Mouse (Mus musculus): Measurements from ENCODE around the gene Car6. TPM values are rescaled to one million over a fixed set of nuclear protein-coding genes. Genes with fewer than 3 reads are reported as not detected.
A peak's percentile ranks its signal among the peaks of the same experiment; 100 is the strongest.

The Car6 gene
- polyA plus RNA-seq, 1 experiment: 0.19 TPM

DNA sequence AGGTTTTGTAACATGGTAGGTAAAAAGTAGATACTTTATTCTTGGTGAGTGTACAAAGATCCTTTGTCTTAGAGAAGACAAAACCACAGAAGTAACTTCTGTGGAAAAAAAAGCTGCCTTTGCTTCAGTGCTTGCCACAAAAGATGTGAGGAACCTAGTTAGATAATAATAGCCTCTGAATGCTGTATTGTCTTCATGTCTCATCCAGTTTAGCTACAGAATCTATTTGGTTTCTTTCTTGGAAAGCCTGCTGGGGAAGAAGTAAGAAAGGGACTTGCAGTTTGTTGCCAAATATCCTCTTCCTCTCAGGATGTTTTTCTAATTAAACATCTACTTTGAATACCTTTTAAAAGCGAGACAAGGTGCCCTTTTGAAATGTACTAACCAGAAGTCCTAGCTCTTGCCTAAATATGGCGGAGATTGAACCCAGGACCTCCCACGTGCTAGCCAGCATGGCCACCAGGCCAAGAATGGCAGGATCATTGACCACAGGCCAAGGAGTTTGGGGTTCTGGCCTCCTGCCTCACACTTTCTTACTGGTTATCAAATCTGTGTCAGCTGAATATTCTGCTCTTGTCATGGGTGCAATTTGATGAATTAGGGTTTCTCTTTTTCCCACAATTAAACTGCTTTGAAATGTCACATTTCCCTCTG lies 37.4 kb upstream of the Car6 start:
- Histone ChIP-seq H3K36me3 (ENCODE audit: control insufficient read depth, insufficient read depth) (peaks cover 53% of the 10 kb centered on the region), H3K79me2 (ENCODE audit: control insufficient read depth, insufficient read depth) (peaks cover 71% of the 10 kb centered on the region), H3ac (ENCODE audit: control insufficient read depth, insufficient read length, low read depth) (peak overlapping the region; percentile 94), H3K27me3 (ENCODE audit: control insufficient read depth, insufficient read depth, insufficient read length) (no peaks in the 10 kb centered on the region), H3K79me3 (ENCODE audit: low read depth) (peaks cover 59% of the 10 kb centered on the region), H3K4me3 (ENCODE audit: insufficient read depth, poor library complexity, severe bottlenecking) (peak overlapping the region; percentile 97)
- TF ChIP-seq MYOD1 (IDR thresholded peaks at IDR 0.05; ENCODE audit: control insufficient read depth, insufficient read length, low read depth): no peak
- peak; percentile 99 for TF ChIP-seq MAX (IDR thresholded peaks at IDR 0.05)
- peak; percentile 6 for TF ChIP-seq USF1 (IDR thresholded peaks at IDR 0.05; ENCODE audit: low read depth)

DNA sequence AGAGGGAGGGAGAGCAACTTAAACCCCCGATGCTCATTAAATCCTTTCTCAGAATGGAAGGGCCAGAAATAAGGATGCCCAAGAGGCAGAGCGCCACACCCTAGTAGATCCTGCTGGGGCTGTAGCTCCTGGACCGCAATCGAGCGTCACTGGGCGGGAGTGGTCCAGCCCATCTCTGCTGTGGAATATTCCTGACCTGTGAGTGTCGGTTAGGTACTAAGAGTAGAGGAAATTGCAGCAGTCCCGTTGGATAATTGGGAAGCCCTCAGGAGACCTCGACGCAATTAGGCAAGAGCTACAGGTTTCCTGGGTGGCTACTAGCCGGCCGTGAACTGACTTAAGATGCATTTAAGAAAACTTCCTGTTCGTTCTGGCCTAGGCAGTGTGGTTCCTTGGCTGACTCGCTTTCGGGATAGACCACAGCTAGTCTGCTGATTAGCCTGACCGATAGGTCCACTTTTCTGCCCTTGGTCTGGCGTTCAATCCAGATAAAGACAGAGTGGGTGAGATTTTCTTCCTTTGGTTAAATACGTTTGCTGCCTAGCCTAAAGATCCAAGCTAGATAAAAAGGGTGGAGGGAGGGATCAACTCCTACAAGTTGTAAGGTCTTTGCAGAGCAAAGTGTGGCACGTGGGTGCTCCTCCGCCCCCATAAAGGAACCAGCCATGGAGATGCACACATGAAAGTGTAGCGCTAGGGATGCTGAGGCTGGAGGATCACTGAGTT lies 36.7 kb upstream of the Car6 start:
- TF ChIP-seq CTCF (IDR thresholded peaks at IDR 0.05; ENCODE audit: control insufficient read depth, insufficient read depth, insufficient read length): no peak
- peak; percentile 48 for TF ChIP-seq USF1 (IDR thresholded peaks at IDR 0.05; ENCODE audit: low read depth)
- H3K36me3 ChIP-seq (ENCODE audit: control insufficient read depth, insufficient read depth): peaks cover 46% of the 10 kb centered on the region
- H3K79me3 ChIP-seq (ENCODE audit: low read depth): peaks cover 52% of the 10 kb centered on the region
- peak overlapping the region; percentile 94 for H3ac ChIP-seq (ENCODE audit: control insufficient read depth, insufficient read length, low read depth)
- peak overlapping the region; percentile 97 for H3K4me3 ChIP-seq (ENCODE audit: insufficient read depth, poor library complexity, severe bottlenecking)
- H3K27me3 ChIP-seq (ENCODE audit: control insufficient read depth, insufficient read depth, insufficient read length): no peaks in the 10 kb centered on the region
- H3K79me2 ChIP-seq (ENCODE audit: control insufficient read depth, insufficient read depth): peaks cover 63% of the 10 kb centered on the region

DNA sequence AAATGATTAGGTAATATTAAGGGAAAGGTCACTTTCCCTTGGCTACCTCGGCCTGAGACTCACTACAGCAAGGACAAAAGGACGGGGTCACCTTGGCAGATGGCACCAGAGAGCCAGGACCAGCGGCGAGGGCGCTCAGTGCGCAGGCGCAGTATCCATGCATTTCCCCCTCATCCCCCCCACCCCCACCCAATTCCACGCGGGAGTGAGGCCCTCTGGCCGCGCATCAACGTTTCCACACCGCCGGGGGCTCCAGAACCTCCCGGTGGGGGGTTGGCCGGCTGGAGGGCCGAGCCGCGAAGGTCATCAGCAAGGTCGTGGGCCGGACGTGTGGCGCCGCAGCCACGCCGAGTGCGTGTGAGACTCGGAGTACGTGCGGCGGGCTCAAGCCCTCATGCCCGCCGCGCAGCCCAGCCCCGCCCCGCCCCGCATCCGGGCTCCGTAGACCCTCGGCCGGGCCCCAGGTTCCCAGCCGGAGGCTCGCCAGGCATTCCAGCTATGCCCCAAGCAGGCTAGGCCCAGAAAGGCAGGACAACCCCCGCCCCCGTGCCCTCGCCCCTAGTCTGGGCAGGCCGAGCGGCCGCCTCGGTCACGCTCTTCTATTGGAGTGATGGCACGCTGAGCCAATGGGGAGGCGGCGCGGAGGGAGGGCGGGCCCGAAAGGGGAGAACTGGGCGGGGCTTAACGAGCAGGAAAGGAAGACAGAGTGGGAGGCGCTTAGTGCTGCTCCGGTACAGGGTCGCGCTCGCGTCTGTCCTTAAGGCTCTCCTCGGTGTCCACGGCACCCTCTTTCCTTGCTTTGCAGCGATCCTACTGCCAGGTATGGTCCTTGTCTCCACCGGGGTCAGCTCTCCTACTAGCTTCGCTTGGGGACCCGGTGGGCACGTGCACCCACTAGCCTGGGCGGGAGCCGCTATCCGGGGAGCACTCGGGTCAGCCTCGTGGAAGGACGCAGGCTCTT lies 35.7 kb upstream of the Car6 start, which contains the start of gene Eno1:
TSS of gene Eno1 (plus strand) at position 201 of the 961 bp plus-strand sequence.
- Histone ChIP-seq H3K36me3 (ENCODE audit: control insufficient read depth, insufficient read depth) (peaks cover 36% of the 10 kb centered on the region), H3K27me3 (ENCODE audit: control insufficient read depth, insufficient read depth, insufficient read length) (no peaks in the 10 kb centered on the region), H3K79me3 (ENCODE audit: low read depth) (peaks cover 43% of the 10 kb centered on the region), H3K4me3 (ENCODE audit: insufficient read depth, poor library complexity, severe bottlenecking) (peak within 1 kb of the TSS; percentile 97), H3ac (ENCODE audit: control insufficient read depth, insufficient read length, low read depth) (peak within 1 kb of the TSS; percentile 94), H3K79me2 (ENCODE audit: control insufficient read depth, insufficient read depth) (peaks cover 53% of the 10 kb centered on the region)
- TF ChIP-seq FOSL1 (IDR thresholded peaks at IDR 0.05; ENCODE audit: insufficient read depth, low read length, poor library complexity, severe bottlenecking) (no peak), MAX (IDR thresholded peaks at IDR 0.05) (peak; percentile 43), CTCF (IDR thresholded peaks at IDR 0.05; ENCODE audit: control insufficient read depth, insufficient read depth, insufficient read length) (no peak), CEBPB (IDR thresholded peaks at IDR 0.05; ENCODE audit: low read depth) (no peak), MYOG (IDR thresholded peaks at IDR 0.05; ENCODE audit: control insufficient read depth, extremely low read depth, insufficient read length) (no peak), MYOD1 (IDR thresholded peaks at IDR 0.05; ENCODE audit: control insufficient read depth, insufficient read length, low read depth) (no peak), USF1 (IDR thresholded peaks at IDR 0.05; ENCODE audit: low read depth) (no peak)

DNA sequence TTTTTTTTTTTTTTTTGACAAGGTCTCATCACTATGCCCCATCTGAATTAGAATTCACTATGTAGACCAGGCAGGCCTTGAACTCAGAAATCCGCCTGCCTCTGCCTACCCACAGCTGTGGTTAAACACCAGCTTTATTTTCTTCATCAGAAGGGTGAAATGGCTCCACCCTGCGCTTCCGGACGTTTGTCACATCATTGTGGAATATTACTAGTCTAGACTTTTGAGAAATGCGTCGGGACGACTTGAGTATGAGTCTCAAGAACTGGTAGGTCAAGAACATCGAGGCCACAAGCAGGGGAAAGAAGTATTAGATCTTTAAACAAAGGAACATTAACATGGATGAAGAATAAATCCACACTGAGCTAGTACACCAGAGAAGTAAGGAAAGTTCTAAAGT lies 34.9 kb upstream of the Car6 start:
- peaks cover 35% of the 10 kb centered on the region for H3K79me3 ChIP-seq (ENCODE audit: low read depth)
- TF ChIP-seq MYOG (IDR thresholded peaks at IDR 0.05; ENCODE audit: control insufficient read depth, extremely low read depth, insufficient read length) (no peak), CTCF (IDR thresholded peaks at IDR 0.05; ENCODE audit: control insufficient read depth, insufficient read depth, insufficient read length) (no peak), MYOD1 (IDR thresholded peaks at IDR 0.05; ENCODE audit: control insufficient read depth, insufficient read length, low read depth) (no peak), CEBPB (IDR thresholded peaks at IDR 0.05; ENCODE audit: low read depth) (no peak)

DNA sequence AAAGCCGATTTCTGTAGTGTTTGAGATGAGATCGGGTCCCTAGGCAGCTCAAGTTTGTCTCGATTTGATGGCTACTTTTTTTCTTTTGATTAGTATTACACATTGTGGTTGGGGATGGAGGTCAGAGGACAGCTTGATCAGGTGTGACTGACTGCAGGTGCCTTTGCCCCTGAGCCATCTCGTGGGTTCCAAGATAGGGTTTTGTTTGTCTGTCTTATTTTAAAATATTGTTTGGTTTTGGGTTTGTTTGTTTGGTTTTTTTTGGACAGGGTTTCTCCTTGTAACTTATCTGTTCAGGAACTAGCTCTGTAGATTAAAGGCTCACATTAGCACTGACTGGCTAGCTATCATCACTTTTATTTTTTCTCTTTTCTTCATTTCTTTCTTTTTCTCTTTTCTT lies 34.5 kb upstream of the Car6 start:
- TF ChIP-seq USF1 (IDR thresholded peaks at IDR 0.05; ENCODE audit: low read depth) (no peak), FOSL1 (IDR thresholded peaks at IDR 0.05; ENCODE audit: insufficient read depth, low read length, poor library complexity, severe bottlenecking) (no peak), MAX (IDR thresholded peaks at IDR 0.05) (no peak), CEBPB (IDR thresholded peaks at IDR 0.05; ENCODE audit: low read depth) (no peak), CTCF (IDR thresholded peaks at IDR 0.05; ENCODE audit: control insufficient read depth, insufficient read depth, insufficient read length) (no peak), MYOG (IDR thresholded peaks at IDR 0.05; ENCODE audit: control insufficient read depth, extremely low read depth, insufficient read length) (no peak), MYOD1 (IDR thresholded peaks at IDR 0.05; ENCODE audit: control insufficient read depth, insufficient read length, low read depth) (no peak)
- Histone ChIP-seq H3K79me2 (ENCODE audit: control insufficient read depth, insufficient read depth) (peaks cover 41% of the 10 kb centered on the region), H3ac (ENCODE audit: control insufficient read depth, insufficient read length, low read depth) (no peak overlapping the region), H3K79me3 (ENCODE audit: low read depth) (peaks cover 30% of the 10 kb centered on the region), H3K4me3 (ENCODE audit: insufficient read depth, poor library complexity, severe bottlenecking) (no peak overlapping the region), H3K27me3 (ENCODE audit: control insufficient read depth, insufficient read depth, insufficient read length) (no peaks in the 10 kb centered on the region), H3K36me3 (ENCODE audit: control insufficient read depth, insufficient read depth) (peaks cover 23% of the 10 kb centered on the region)

More for the DNA sequence above, 34.9 kb upstream of the Car6 start:
- peak overlapping the region; percentile 43 for H3K4me3 ChIP-seq (ENCODE audit: insufficient read depth, poor library complexity, severe bottlenecking)
- H3ac ChIP-seq (ENCODE audit: control insufficient read depth, insufficient read length, low read depth): peak overlapping the region; percentile 91
- peaks cover 46% of the 10 kb centered on the region for H3K79me2 ChIP-seq (ENCODE audit: control insufficient read depth, insufficient read depth)
- peaks cover 28% of the 10 kb centered on the region for H3K36me3 ChIP-seq (ENCODE audit: control insufficient read depth, insufficient read depth)
- H3K27me3 ChIP-seq (ENCODE audit: control insufficient read depth, insufficient read depth, insufficient read length): no peaks in the 10 kb centered on the region
